Mouse (Mus musculus): ENCODE measurements around the gene Stk33.

Stk33 gene

GRCm38 (mm10) chr7:109357877-109358276, 81.0 kb downstream of the Stk33 start:
- DNase-seq (ENCODE audit: low spot score): no peak

DNA sequence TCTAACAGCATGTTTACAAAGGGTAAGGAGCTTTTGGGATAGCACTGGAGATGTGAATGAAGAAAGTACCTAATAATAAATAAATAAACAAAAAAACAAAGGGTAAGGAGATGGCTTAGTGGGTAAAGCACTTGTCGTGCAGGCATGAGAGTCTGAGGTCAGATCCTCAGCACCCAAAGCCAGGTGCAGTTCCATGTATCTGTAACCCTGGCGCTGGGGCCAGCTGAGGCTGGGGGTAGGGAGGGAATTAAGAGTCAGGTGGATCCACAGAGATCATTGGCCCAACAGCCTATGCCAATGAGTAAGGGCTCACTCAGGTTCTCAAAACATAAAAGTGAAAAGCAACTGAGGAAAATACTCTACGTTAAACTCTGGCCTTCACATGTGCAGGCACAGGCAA, 91.6 kb downstream of the Stk33 start:
- no peak for DNase-seq (ENCODE audit: low spot score)

DNA sequence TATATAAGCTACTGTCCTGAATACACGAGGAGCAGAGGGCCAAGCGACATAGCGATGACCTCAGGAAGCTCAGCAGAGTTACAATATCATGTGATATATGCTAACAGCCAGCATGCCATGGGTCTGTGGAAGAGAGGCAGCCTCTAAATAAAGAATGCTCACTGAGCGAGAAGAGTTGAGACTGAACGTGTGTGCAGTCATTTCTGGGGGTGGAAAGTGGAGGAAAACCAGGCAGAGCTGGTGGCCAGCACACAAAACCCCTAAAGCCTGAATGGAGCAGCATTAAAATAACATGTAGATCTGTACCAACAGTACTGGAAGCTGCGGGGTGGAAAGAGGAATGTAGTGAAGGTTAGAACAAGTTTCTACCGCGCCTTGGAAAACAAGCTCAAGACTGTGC, 107.2 kb downstream of the Stk33 start:
- DNase-seq (ENCODE audit: low spot score): no peak

- no peak for DNase-seq (ENCODE audit: low spot score)
Measured at GRCm38 (mm10) chr7:109328772-109329171, 110.1 kb downstream of the Stk33 start.

DNA sequence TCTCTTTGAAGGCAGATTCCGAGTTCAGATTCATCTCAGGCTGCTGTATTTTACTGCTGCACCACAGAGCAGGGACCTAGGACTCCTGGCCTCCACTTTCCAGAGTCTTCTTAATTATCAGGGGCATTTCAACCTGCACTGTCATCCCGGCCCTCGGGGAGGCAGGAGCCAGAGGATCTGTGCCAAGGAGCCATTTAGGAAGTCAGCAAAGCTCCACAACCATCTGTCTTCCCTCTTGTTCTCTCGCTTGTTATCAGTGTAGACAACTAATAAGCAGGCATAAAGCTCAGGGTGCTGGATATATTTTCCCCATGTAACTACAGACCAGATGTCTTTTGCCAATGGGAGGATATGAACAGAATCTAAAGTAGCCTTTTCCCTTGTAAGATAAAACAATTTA, 112.1 kb downstream of the Stk33 start:
- no peak for DNase-seq (ENCODE audit: low spot score)

- DNase-seq (ENCODE audit: low spot score): no peak
Measured at GRCm38 (mm10) chr7:109325731-109326130, 113.2 kb downstream of the Stk33 start.

- DNase-seq (ENCODE audit: low spot score): no peak
Measured at GRCm38 (mm10) chr7:109325169-109325568, 113.7 kb downstream of the Stk33 start.

GRCm38 (mm10) chr7:109309506-109309905, 129.4 kb downstream of the Stk33 start:
- DNase-seq (ENCODE audit: low spot score): no peak

- no peak for DNase-seq (ENCODE audit: low spot score)
Measured at GRCm38 (mm10) chr7:109295807-109296206, 143.1 kb downstream of the Stk33 start.

DNA sequence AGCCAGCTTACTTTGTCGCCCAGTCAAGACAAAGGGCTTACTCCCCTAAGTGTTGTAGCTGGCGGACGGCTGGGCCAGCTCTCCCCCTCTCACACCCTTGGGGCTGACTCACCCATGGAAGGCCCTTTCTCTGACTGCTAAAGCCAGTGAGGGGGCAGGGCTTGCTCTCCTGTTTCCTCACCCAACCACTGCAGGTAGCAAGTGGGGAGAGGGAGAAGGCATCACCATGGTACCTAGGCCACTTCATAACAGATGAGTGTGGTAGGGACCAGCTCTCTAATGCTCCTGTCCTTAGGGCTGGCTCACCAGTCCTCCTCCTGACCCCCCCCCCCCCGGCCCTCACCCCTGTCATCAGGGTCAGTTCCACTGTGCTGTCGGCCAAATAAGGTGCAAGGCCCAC, 143.5 kb downstream of the Stk33 start:
- no peak for DNase-seq (ENCODE audit: low spot score)

- no peak for DNase-seq (ENCODE audit: low spot score)
Measured at GRCm38 (mm10) chr7:109290501-109290900, 148.4 kb downstream of the Stk33 start.

DNA sequence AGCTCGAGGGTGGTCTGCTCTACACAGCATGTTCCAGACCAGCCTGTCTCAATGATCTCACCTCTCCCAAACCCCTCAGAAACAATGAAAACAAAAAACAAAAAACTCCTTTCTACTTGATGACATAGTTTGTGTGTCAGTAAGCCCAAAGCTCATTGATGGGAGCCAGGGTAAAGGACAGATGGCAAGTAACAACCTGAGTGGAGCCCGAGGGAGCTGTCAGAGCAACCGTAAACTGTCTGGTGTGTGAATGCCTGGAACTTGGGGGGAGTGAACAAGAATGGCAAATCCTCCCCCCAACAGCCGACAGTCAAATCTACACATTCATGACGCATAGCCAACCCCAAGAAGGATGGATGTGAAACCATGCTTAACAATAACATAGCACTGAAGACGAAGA, 149.8 kb downstream of the Stk33 start:
- DNase-seq (ENCODE audit: low spot score): no peak

GRCm38 (mm10) chr7:109282106-109282505, 156.8 kb downstream of the Stk33 start:
- no peak for DNase-seq (ENCODE audit: low spot score)

DNA sequence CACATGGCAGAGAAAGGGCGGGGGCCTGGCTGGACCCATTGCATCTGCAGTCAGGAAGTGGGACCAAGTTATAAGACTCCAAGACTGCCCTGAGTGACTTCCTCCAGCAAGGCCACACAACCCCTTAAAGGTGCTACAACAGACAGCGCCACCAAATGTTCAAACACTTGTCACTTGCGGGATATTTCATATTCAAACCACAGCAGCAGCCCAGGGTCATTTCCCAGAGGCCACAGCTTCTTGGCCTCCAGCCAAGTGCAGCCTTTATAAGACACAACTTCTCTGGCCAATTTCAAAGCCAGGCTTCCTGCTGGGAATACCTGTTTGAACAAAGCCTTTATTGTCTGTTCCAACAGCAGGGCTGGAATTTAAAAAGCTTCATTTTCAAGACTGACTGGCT, 162.3 kb downstream of the Stk33 start:
- DNase-seq (ENCODE audit: low spot score): peak; percentile 73

- DNase-seq (ENCODE audit: low spot score): peak; percentile 38
Measured at GRCm38 (mm10) chr7:109275901-109276300, 163.0 kb downstream of the Stk33 start.

- DNase-seq (ENCODE audit: low spot score): peak; percentile 31
Measured at GRCm38 (mm10) chr7:109275151-109275550, 163.7 kb downstream of the Stk33 start.

DNA sequence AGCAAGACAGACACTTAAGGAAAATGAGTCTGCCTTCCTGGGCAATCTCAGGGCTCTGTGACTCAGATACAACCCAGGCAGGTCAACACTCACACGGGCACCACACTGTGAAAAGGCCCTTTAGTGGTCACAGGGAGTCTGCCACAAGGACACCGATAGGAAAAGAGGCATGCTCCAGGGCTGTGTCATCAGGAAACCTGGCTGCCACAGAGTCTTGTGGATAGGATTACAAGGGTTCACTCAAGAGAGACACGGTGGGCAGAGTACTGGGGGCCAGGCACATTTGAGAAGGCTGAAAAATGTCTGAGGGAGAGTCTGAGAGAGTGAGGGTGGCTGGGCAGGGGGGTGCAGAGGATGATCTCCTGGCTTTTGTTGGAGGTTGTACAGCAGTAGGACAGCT, 164.6 kb downstream of the Stk33 start:
- DNase-seq (ENCODE audit: low spot score): peak; percentile 24

- DNase-seq (ENCODE audit: low spot score): peak; percentile 75
Measured at GRCm38 (mm10) chr7:109269046-109269445, 169.8 kb downstream of the Stk33 start.

DNA sequence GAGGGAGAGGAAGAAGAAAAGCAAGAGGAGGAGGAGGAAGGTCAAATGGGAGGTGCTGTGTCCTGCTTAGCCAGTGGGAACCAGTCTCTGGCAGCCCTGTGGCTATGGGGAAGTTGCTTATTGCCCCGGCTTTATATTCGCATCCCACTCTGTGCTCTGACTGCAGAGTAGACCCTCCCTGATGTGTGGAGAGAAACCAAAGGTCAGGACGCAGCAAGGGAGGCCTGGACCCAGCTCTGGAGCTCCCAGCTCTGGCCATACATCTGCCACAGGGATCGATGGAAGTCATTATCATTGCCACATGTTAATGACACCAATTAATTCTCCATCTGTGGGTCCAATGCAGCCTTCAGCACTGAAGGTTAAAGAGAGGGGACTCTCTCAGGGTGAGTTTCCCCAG, 171.5 kb downstream of the Stk33 start:
- DNase-seq (ENCODE audit: low spot score): no peak

DNA sequence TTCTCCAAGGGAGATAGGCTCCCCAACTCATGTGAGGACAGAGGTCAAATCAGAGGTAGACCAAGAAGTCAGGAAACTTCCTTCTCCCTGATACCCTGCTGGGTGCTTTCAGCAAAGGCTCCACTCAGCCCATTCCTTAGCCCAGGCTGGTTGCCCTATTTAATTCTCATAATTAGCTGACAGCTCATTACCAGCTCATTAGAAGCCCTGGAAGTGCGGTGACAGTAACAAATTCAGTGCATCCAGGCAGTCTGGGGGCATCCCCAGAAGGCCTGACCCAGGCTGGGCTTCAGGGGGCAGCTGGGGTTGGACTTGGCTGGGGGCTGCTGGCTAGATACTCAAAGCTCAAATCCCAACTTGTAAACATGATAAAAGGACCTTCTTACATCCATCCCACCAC, 172.7 kb downstream of the Stk33 start:
- no peak for DNase-seq (ENCODE audit: low spot score)

GRCm38 (mm10) chr7:109265606-109266005, 173.3 kb downstream of the Stk33 start:
- DNase-seq (ENCODE audit: low spot score): no peak

- DNase-seq (ENCODE audit: low spot score): peak; percentile 76
Measured at GRCm38 (mm10) chr7:109255506-109256352, 183.2 kb downstream of the Stk33 start.

DNA sequence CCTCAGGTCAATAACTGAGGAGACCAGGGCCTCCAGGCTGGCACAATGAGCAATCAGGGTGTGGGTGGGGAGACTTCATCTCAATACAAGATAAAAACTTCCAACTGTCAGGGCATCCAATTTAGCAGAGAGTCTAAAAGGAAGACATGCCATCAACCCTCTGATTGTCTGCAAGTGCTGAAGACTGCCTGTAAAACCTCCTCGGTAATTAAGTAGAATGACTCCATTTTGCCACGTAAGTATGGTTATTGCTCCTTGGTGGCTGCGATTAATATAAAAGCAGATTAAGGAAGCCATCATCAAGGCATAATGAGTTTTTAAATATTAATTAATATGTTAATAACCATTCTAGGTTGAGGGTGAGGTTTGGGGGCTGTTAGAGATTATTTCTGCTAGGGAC, 187.5 kb downstream of the Stk33 start:
- no peak for DNase-seq (ENCODE audit: low spot score)

GRCm38 (mm10) chr7:109244776-109245175, 194.1 kb downstream of the Stk33 start:
- DNase-seq (ENCODE audit: low spot score): no peak
